Mouse (Mus musculus): ENCODE data around the gene Mnx1. TPM values are rescaled to one million over a fixed set of nuclear protein-coding genes. Genes with fewer than 3 reads are reported as not detected.
A peak's percentile ranks its signal among the peaks of the same experiment; 100 is the strongest.

Mnx1 gene
- polyA plus RNA-seq, 2 experiments: not detected

GRCm38 (mm10) chr5:29468351-29469065 lies 9.8 kb downstream of the Mnx1 start:
- peaks cover 70% of the 10 kb centered on the region for H3K27me3 ChIP-seq (ENCODE audit: control insufficient read depth, insufficient read depth, low read length)
- DNase-seq (ENCODE audit: low read depth in 3 of 3, low spot score in 3 of 3) (no peak), ATAC-seq (ENCODE audit: insufficient read depth) (no peak)
- 2% methylated on average over 17 of the region's 17 CpGs for WGBS (ENCODE audit: insufficient replicate concordance)
- H3K4me2 ChIP-seq (ENCODE audit: low read depth): peak overlapping the region; percentile 52
- H3K9ac ChIP-seq (replicated peaks): no peak overlapping the region
- no peaks in the 10 kb centered on the region for H3K36me3 ChIP-seq (replicated peaks; ENCODE audit: control insufficient read depth, insufficient read depth, low read depth)
- peak overlapping the region; percentile 11 to 48; a peak in 3 of 4 replicates for H3K4me3 ChIP-seq (ENCODE audit: insufficient read depth in 1 of 2, low read depth in 2 of 2, low read length in 2 of 2)
- no peaks in the 10 kb centered on the region for H3K4me1 ChIP-seq (replicated peaks; ENCODE audit: control insufficient read depth in 2 of 2, insufficient read depth in 2 of 2, low read length in 1 of 2)
- no peaks in the 10 kb centered on the region for H3K9me3 ChIP-seq (ENCODE audit: control insufficient read depth, low read length)
- no peak overlapping the region for H3K27ac ChIP-seq
- TF ChIP-seq EP300 (IDR thresholded peaks at IDR 0.05; ENCODE audit: low read depth) (no peak), CTCF (IDR thresholded peaks at IDR 0.05; ENCODE audit: low read depth) (no peak)

GRCm38 (mm10) chr5:29467489-29468350 lies 10.6 kb downstream of the Mnx1 start:
- ATAC-seq (ENCODE audit: insufficient read depth) (no peak; the same call in 1 of the 2 replicates), DNase-seq (ENCODE audit: low read depth in 3 of 3, low spot score in 3 of 3) (no peak)
- Histone ChIP-seq H3K4me3 (ENCODE audit: insufficient read depth in 1 of 2, low read depth in 2 of 2, low read length in 2 of 2) (peak overlapping the region; percentile 11 to 48), H3K27ac (no peak overlapping the region), H3K27me3 (ENCODE audit: control insufficient read depth, insufficient read depth, low read length) (peaks cover 62% of the 10 kb centered on the region), H3K4me1 (replicated peaks; ENCODE audit: control insufficient read depth in 2 of 2, insufficient read depth in 2 of 2, low read length in 1 of 2) (no peaks in the 10 kb centered on the region), H3K9me3 (ENCODE audit: control insufficient read depth, low read length) (no peaks in the 10 kb centered on the region), H3K4me2 (ENCODE audit: low read depth) (peak overlapping the region; percentile 52), H3K36me3 (replicated peaks; ENCODE audit: control insufficient read depth, insufficient read depth, low read depth) (no peaks in the 10 kb centered on the region), H3K9ac (replicated peaks) (no peak overlapping the region)
- TF ChIP-seq EP300 (IDR thresholded peaks at IDR 0.05; ENCODE audit: low read depth) (no peak), CTCF (IDR thresholded peaks at IDR 0.05; ENCODE audit: low read depth) (no peak)
- WGBS (ENCODE audit: insufficient replicate concordance): 3% methylated on average over 67 of the region's 67 CpGs

- ATAC-seq (ENCODE audit: insufficient read depth) (no peak), DNase-seq (ENCODE audit: low read depth in 3 of 3, low spot score in 3 of 3) (no peak)
- no peaks in the 10 kb centered on the region for H3K9me3 ChIP-seq (ENCODE audit: control insufficient read depth, low read length)
- 58% methylated on average over 9 of the region's 9 CpGs for WGBS (ENCODE audit: insufficient replicate concordance)
- H3K27me3 ChIP-seq (ENCODE audit: control insufficient read depth, insufficient read depth, low read length): peaks cover 16% of the 10 kb centered on the region
- no peak overlapping the region for H3K27ac ChIP-seq
- TF ChIP-seq CTCF (IDR thresholded peaks at IDR 0.05; ENCODE audit: low read depth): no peak
- no peak for TF ChIP-seq EP300 (IDR thresholded peaks at IDR 0.05; ENCODE audit: low read depth)
- no peaks in the 10 kb centered on the region for H3K36me3 ChIP-seq (replicated peaks; ENCODE audit: control insufficient read depth, insufficient read depth, low read depth)
- no peaks in the 10 kb centered on the region for H3K4me1 ChIP-seq (replicated peaks; ENCODE audit: control insufficient read depth in 2 of 2, insufficient read depth in 2 of 2, low read length in 1 of 2)
- H3K4me2 ChIP-seq (ENCODE audit: low read depth): no peak overlapping the region
- H3K9ac ChIP-seq (replicated peaks): no peak overlapping the region
- H3K4me3 ChIP-seq (ENCODE audit: insufficient read depth in 1 of 2, low read depth in 2 of 2, low read length in 2 of 2): no peak overlapping the region
These were observed 15.2 kb downstream of the Mnx1 start for GRCm38 (mm10) chr5:29462943-29463686.

- no peak for TF ChIP-seq CTCF (IDR thresholded peaks at IDR 0.05; ENCODE audit: low read depth)
- no peak for DNase-seq (ENCODE audit: low read depth in 3 of 3, low spot score in 3 of 3)
- 56% methylated on average over 5 of the region's 5 CpGs for WGBS (ENCODE audit: insufficient replicate concordance)
- H3K9ac ChIP-seq (replicated peaks): no peak overlapping the region
- no peaks in the 10 kb centered on the region for H3K27me3 ChIP-seq (ENCODE audit: control insufficient read depth, insufficient read depth, low read length)
- no peak for ATAC-seq (ENCODE audit: insufficient read depth)
- H3K36me3 ChIP-seq (replicated peaks; ENCODE audit: control insufficient read depth, insufficient read depth, low read depth): peaks cover 4% of the 10 kb centered on the region
- H3K4me1 ChIP-seq (replicated peaks; ENCODE audit: control insufficient read depth in 2 of 2, insufficient read depth in 2 of 2, low read length in 1 of 2): no peaks in the 10 kb centered on the region
- no peak overlapping the region for H3K4me3 ChIP-seq (ENCODE audit: insufficient read depth in 1 of 2, low read depth in 2 of 2, low read length in 2 of 2)
- H3K27ac ChIP-seq: no peak overlapping the region
- H3K4me2 ChIP-seq (ENCODE audit: low read depth): no peak overlapping the region
- H3K9me3 ChIP-seq (ENCODE audit: control insufficient read depth, low read length): no peaks in the 10 kb centered on the region
These were observed 21.2 kb downstream of the Mnx1 start for GRCm38 (mm10) chr5:29456895-29457656.
